8 mouse cellular contexts compared by ENCODE assay signal in genomic region chr9:57070800-57071545, GRCm38 (mm10). TPM values are rescaled to one million over a fixed set of nuclear protein-coding genes. Genes with fewer than 3 reads are reported as not detected.
A peak's percentile ranks its signal among the peaks of the same experiment; 100 is the strongest.
DNase-seq lines count a peak whose midpoint lies in the region; ATAC-seq lines count a peak whose summit lies in the region.

No protein-coding gene starts in this region.

- no peak for ATAC-seq in kidney, embryonic 14.5 days (ENCODE audit: low FRiP score, low TSS enrichment)
- no peak for ATAC-seq in hindbrain, embryonic 12.5 days (ENCODE audit: low FRiP score)
- no peak for ATAC-seq in midbrain, embryonic 14.5 days (ENCODE audit: low FRiP score, low TSS enrichment)
- ATAC-seq in frontal cortex, adult (ENCODE audit: low TSS enrichment) = no peak

- H3K4me1 ChIP-seq in kidney, embryonic 14.5 days (ENCODE audit: control insufficient read depth, insufficient read depth, low read length) = peaks cover 8% of the 10 kb centered on the region; the same call in 1 of the 2 replicates
- H3K4me1 ChIP-seq in hindbrain, embryonic 12.5 days = peaks cover 25% of the 10 kb centered on the region
- peaks cover 16% of the 10 kb centered on the region for H3K4me1 ChIP-seq in midbrain, embryonic 14.5 days (ENCODE audit: control insufficient read depth, insufficient read depth, low read length)

- 11% methylated on average over 5 of the region's 5 CpGs for WGBS in kidney, embryonic 14.5 days
- 35% methylated on average over 5 of the region's 5 CpGs for WGBS in hindbrain, embryonic 12.5 days
- WGBS in midbrain, embryonic 14.5 days = 27% methylated on average over 5 of the region's 5 CpGs

- no peaks in the 10 kb centered on the region for H3K27me3 ChIP-seq in kidney, embryonic 14.5 days (ENCODE audit: control insufficient read depth, insufficient read depth, low read length)
- no peaks in the 10 kb centered on the region for H3K27me3 ChIP-seq in hindbrain, embryonic 12.5 days
- H3K27me3 ChIP-seq in midbrain, embryonic 14.5 days (ENCODE audit: control insufficient read depth, insufficient read depth, low read length) = no peaks in the 10 kb centered on the region

- DNase-seq in kidney, adult 9 months = no peak
- peak; percentile 67 for DNase-seq in Muller cell, postnatal 12 days (ENCODE audit: inconsistent ontology term)
- no peak for DNase-seq in midbrain, embryonic 14.5 days
- DNase-seq in frontal cortex, postnatal 25 days (ENCODE audit: low spot score in 2 of 2) = no peak
- DNase-seq in left cerebral cortex, adult 9 months (ENCODE audit: low spot score in 2 of 2) = no peak

- H3K4me2 ChIP-seq in kidney, embryonic 14.5 days (replicated peaks; ENCODE audit: low read depth, low read length) = peak overlapping the region; percentile 57
- H3K4me2 ChIP-seq in hindbrain, embryonic 12.5 days (replicated peaks) = peak overlapping the region; percentile 83
- peak overlapping the region; percentile 84 for H3K4me2 ChIP-seq in midbrain, embryonic 14.5 days (ENCODE audit: low read length)

- H3K36me3 ChIP-seq in kidney, embryonic 14.5 days (ENCODE audit: control insufficient read depth, insufficient read depth, low read length) = no peaks in the 10 kb centered on the region; the same call in 1 of the 2 replicates
- no peaks in the 10 kb centered on the region for H3K36me3 ChIP-seq in hindbrain, embryonic 12.5 days
- no peaks in the 10 kb centered on the region for H3K36me3 ChIP-seq in midbrain, embryonic 14.5 days (ENCODE audit: control insufficient read depth, insufficient read depth, low read length)

- no peak overlapping the region; the same call in 1 of the 2 replicates for H3K27ac ChIP-seq in kidney, embryonic 14.5 days (ENCODE audit: low read depth, low read length)
- peak overlapping the region; percentile 41; the same call in 1 of the 2 replicates for H3K27ac ChIP-seq in hindbrain, embryonic 12.5 days
- 0 out of 2 replicates have a peak overlapping the region, but pooled peaks have one; percentile 94 for H3K27ac ChIP-seq in midbrain, embryonic 14.5 days (replicated peaks; ENCODE audit: low read depth, low read length)

- H3K9me3 ChIP-seq in kidney, embryonic 14.5 days (ENCODE audit: control insufficient read depth, low read length) = no peaks in the 10 kb centered on the region
- no peaks in the 10 kb centered on the region for H3K9me3 ChIP-seq in hindbrain, embryonic 12.5 days (replicated peaks)
- no peaks in the 10 kb centered on the region for H3K9me3 ChIP-seq in midbrain, embryonic 14.5 days (ENCODE audit: control insufficient read depth, low read length)

- H3K9ac ChIP-seq in kidney, embryonic 14.5 days (ENCODE audit: low read depth, low read length) = peak overlapping the region; percentile 81
- peak overlapping the region; percentile 66 for H3K9ac ChIP-seq in hindbrain, embryonic 12.5 days
- peak overlapping the region; percentile 7; the same call in 1 of the 2 replicates for H3K9ac ChIP-seq in midbrain, embryonic 14.5 days (replicated peaks; ENCODE audit: low read length)

- peak overlapping the region; percentile 81 for H3K4me3 ChIP-seq in kidney, embryonic 14.5 days (ENCODE audit: low read length)
- peak overlapping the region; percentile 93 for H3K4me3 ChIP-seq in hindbrain, embryonic 12.5 days
- H3K4me3 ChIP-seq in midbrain, embryonic 14.5 days (replicated peaks; ENCODE audit: low read depth, low read length) = peak overlapping the region; percentile 98

RNA-seq across cellular contexts. Expression of gene Sin3a, which starts 0.9 kb away (rescaled TPM):
- 28.9 and 53.2 TPM in 2 replicates for polyA plus RNA-seq in kidney, embryonic 14.5 days (2014; fragmentation: Nextera tagmentation; extraction: Ambion mirVana)
- 38.7 and 41.2 TPM in 2 replicates for polyA plus RNA-seq in hindbrain, embryonic 12.5 days (2016; fragmentation: Nextera tagmentation; extraction: Ambion mirVana)
- polyA plus RNA-seq in midbrain, embryonic 14.5 days (2014; fragmentation: Nextera tagmentation; extraction: Ambion mirVana) = 23.4 and 40.8 TPM in 2 replicates

RNA-seq across cellular contexts. Expression of gene Man2c1, which starts 59.5 kb away (rescaled TPM):
- 28.5 and 38.7 TPM in 2 replicates for polyA plus RNA-seq in kidney, embryonic 14.5 days (2014; fragmentation: Nextera tagmentation; extraction: Ambion mirVana)
- 62.3 TPM in 2 replicates for polyA plus RNA-seq in hindbrain, embryonic 12.5 days (2016; fragmentation: Nextera tagmentation; extraction: Ambion mirVana)
- 43.0 and 52.2 TPM in 2 replicates for polyA plus RNA-seq in midbrain, embryonic 14.5 days (2014; fragmentation: Nextera tagmentation; extraction: Ambion mirVana)

Comparison
In these comparisons a context has a peak if more than half of its experiments do, and no peak if none do; other contexts are left out.
1. H3K9ac ChIP-seq: peak in every context shown above with its lines; median percentile 81 in kidney, embryonic 14.5 days; 66 in hindbrain, embryonic 12.5 days; 7 in midbrain, embryonic 14.5 days.